Mouse (Mus musculus): ENCODE data around the gene Dazl. TPM values are rescaled to one million over a fixed set of nuclear protein-coding genes. Genes with fewer than 3 reads are reported as not detected.
"Not testable (repeated sequence)": the region's sequence is repeated elsewhere in the genome, so short reads cannot be mapped to it uniquely, and the experiment has no call there.

Gene Dazl
- polyA plus RNA-seq, 1 experiment = 53.1 TPM

DNA sequence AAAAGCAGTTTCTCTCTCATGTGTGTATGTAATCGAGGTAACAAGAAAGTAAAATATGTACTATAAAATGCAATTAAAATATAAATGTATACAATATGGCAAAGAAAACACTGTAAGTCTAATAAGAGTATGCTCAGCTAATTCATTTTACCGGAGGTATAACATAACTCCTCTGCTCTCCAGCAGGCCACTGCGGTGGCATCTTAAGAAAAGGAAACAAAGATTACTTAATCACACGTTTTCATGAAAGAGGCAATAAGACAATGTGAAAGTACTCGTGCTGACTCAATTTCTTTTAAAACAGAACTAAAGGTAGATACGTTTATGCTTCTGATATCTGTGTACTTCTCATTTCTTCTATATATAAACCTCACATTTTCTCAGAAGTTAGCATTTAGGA is 8.6 kb downstream of the Dazl start:
- no peaks in the 10 kb centered on the region for H3K27me3 ChIP-seq (ENCODE audit: control insufficient read depth, insufficient read depth, low read length)
- no peaks in the 10 kb centered on the region; the same call in 1 of the 2 replicates for H3K36me3 ChIP-seq (ENCODE audit: control insufficient read depth, insufficient read depth, low read length)
- no peaks in the 10 kb centered on the region for H3K4me1 ChIP-seq (ENCODE audit: control insufficient read depth, insufficient read depth, low read length)
- H3K4me3 ChIP-seq (ENCODE audit: control insufficient read depth, low read depth, low read length) = no peak overlapping the region
- no peak for TF ChIP-seq CTCF (IDR thresholded peaks at IDR 0.05; ENCODE audit: control insufficient read depth, insufficient read depth, insufficient replicate concordance, low read depth, low read length)
- TF ChIP-seq POLR2A (IDR thresholded peaks at IDR 0.05; ENCODE audit: control insufficient read depth, low read depth, low read length) = no peak
- no peak overlapping the region for H3K27ac ChIP-seq (ENCODE audit: control insufficient read depth, insufficient read depth, low read depth, low read length)

DNA sequence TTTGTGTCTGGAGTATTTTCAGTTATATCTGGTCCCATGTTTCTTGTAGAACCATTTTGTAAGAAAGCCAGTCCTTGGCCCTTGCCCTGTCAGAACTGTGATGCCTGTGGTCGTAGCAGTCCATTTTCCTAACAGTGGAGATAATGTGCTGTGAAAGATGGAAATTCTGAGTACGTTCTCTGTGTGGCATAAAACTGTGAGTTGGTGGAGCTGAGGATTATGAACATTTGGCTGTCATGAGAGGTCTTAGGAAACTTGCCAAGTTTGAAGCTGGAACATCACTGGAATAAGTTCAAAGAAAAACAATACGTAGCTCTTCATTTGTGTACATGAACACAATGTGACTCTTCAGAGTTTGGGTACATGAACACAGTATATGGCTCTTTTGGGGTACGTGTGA is 31.8 kb downstream of the Dazl start:
- not testable (repeated sequence) for H3K27me3 ChIP-seq (ENCODE audit: control insufficient read depth, insufficient read depth, low read length); H3K27ac ChIP-seq (ENCODE audit: control insufficient read depth, insufficient read depth, low read depth, low read length); H3K4me3 ChIP-seq (ENCODE audit: control insufficient read depth, low read depth, low read length); H3K4me1 ChIP-seq (ENCODE audit: control insufficient read depth, insufficient read depth, low read length); H3K36me3 ChIP-seq (ENCODE audit: control insufficient read depth, insufficient read depth, low read length)

DNA sequence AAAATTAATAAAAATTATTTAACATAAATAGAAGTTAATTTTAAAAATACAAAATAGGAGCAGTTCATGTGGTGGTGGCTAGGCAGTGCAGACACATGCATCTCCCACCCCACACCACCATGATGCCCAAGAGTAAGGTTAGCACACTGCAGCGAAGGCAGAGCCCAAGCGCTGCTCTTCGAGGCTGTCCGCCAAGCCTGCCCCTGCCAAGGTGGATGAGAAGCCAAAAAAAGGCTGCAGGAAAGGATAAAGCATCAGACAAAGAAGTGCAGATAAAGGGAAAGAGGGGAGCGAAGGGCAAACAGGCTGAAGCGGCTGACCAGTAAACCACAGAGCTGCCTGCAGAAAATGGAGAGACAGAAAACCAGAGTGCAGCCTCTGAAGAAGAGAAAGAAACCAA is 32.6 kb downstream of the Dazl start:
- Histone ChIP-seq H3K4me3 (ENCODE audit: control insufficient read depth, low read depth, low read length) (no peak overlapping the region), H3K27me3 (ENCODE audit: control insufficient read depth, insufficient read depth, low read length) (no peaks in the 10 kb centered on the region), H3K27ac (ENCODE audit: control insufficient read depth, insufficient read depth, low read depth, low read length) (no peak overlapping the region), H3K36me3 (ENCODE audit: control insufficient read depth, insufficient read depth, low read length) (no peaks in the 10 kb centered on the region), H3K4me1 (ENCODE audit: control insufficient read depth, insufficient read depth, low read length) (no peaks in the 10 kb centered on the region)
- TF ChIP-seq CTCF (IDR thresholded peaks at IDR 0.05; ENCODE audit: control insufficient read depth, insufficient read depth, insufficient replicate concordance, low read depth, low read length) (no peak), POLR2A (IDR thresholded peaks at IDR 0.05; ENCODE audit: control insufficient read depth, low read depth, low read length) (no peak)

DNA sequence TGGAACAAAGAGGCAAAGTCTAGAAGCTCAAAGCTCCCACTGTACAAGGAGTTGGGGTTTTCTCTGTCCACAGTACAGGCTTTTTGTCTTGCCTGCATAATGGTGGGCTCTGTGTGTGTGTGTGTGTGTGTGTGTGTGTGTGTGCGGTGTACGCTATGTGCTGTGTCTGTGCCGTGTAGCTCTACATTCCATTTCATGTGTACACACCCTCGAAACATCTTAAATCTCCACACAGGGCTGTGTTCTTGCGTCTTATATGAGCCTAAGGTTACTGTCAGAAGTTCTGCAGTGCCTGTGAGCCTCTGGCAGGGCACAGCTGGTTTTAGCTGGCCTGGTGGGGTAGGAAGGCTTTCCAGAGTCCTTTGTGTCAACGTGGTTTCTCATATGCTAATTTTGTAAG is 46.8 kb downstream of the Dazl start:
- Histone ChIP-seq H3K27ac (ENCODE audit: control insufficient read depth, insufficient read depth, low read depth, low read length) (no peak overlapping the region), H3K36me3 (ENCODE audit: control insufficient read depth, insufficient read depth, low read length) (no peaks in the 10 kb centered on the region; the same call in 1 of the 2 replicates), H3K27me3 (ENCODE audit: control insufficient read depth, insufficient read depth, low read length) (no peaks in the 10 kb centered on the region), H3K4me3 (ENCODE audit: control insufficient read depth, low read depth, low read length) (no peak overlapping the region), H3K4me1 (ENCODE audit: control insufficient read depth, insufficient read depth, low read length) (peaks cover 10% of the 10 kb centered on the region)
- TF ChIP-seq POLR2A (IDR thresholded peaks at IDR 0.05; ENCODE audit: control insufficient read depth, low read depth, low read length) = no peak
- TF ChIP-seq CTCF (IDR thresholded peaks at IDR 0.05; ENCODE audit: control insufficient read depth, insufficient read depth, insufficient replicate concordance, low read depth, low read length) = no peak

DNA sequence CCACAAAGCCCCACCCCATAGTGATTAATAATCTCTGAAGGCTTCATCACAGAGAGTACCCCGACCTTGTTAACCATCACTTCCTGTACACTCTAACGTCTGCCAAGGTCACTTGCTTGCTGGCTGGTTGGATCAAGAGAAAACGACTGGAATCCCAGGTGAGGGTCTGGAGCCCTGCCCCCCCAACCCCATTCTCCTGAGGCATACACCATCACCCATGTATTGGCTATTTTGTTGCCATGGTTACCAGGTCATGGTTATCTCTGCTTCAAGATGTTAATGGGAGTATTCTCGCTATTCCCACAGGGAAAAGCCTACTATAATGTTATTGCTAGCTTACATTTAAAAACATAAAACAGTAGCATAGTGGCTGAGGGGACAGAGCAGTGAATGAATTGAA is 48.8 kb downstream of the Dazl start:
- Histone ChIP-seq H3K4me1 (ENCODE audit: control insufficient read depth, insufficient read depth, low read length) (peaks cover 13% of the 10 kb centered on the region), H3K27me3 (ENCODE audit: control insufficient read depth, insufficient read depth, low read length) (no peaks in the 10 kb centered on the region), H3K4me3 (ENCODE audit: control insufficient read depth, low read depth, low read length) (peak overlapping the region; percentile 66), H3K36me3 (ENCODE audit: control insufficient read depth, insufficient read depth, low read length) (peaks cover 1% of the 10 kb centered on the region; the same call in 1 of the 2 replicates), H3K27ac (ENCODE audit: control insufficient read depth, insufficient read depth, low read depth, low read length) (no peak overlapping the region)
- TF ChIP-seq CTCF (IDR thresholded peaks at IDR 0.05; ENCODE audit: control insufficient read depth, insufficient read depth, insufficient replicate concordance, low read depth, low read length) (no peak), POLR2A (IDR thresholded peaks at IDR 0.05; ENCODE audit: control insufficient read depth, low read depth, low read length) (no peak)

DNA sequence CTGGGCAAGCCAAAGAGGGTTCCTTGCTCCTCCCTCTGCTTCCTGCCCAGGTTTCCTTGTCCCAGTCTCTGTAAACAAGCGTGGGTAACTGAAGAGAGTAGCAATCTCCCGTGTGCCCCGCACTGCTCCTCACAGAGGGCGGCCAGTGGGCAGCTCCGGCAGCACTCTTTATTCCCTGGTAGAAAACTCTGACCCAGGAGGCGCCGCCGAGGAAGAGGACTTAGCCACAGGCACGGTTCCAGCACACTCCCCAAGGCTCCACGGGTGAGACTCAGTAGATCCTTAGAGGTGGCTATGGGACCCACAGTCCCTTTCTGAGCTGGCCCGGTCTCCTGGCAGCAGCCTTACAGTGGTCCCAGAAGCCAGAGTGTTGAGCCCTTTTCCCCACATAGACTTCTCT is 50.1 kb downstream of the Dazl start:
- Histone ChIP-seq H3K36me3 (ENCODE audit: control insufficient read depth, insufficient read depth, low read length) (peaks cover 1% of the 10 kb centered on the region; the same call in 1 of the 2 replicates), H3K4me1 (ENCODE audit: control insufficient read depth, insufficient read depth, low read length) (peaks cover 15% of the 10 kb centered on the region), H3K27ac (ENCODE audit: control insufficient read depth, insufficient read depth, low read depth, low read length) (no peak overlapping the region), H3K4me3 (ENCODE audit: control insufficient read depth, low read depth, low read length) (peak overlapping the region; percentile 66), H3K27me3 (ENCODE audit: control insufficient read depth, insufficient read depth, low read length) (no peaks in the 10 kb centered on the region)
- TF ChIP-seq POLR2A (IDR thresholded peaks at IDR 0.05; ENCODE audit: control insufficient read depth, low read depth, low read length) (no peak), CTCF (IDR thresholded peaks at IDR 0.05; ENCODE audit: control insufficient read depth, insufficient read depth, insufficient replicate concordance, low read depth, low read length) (no peak)

DNA sequence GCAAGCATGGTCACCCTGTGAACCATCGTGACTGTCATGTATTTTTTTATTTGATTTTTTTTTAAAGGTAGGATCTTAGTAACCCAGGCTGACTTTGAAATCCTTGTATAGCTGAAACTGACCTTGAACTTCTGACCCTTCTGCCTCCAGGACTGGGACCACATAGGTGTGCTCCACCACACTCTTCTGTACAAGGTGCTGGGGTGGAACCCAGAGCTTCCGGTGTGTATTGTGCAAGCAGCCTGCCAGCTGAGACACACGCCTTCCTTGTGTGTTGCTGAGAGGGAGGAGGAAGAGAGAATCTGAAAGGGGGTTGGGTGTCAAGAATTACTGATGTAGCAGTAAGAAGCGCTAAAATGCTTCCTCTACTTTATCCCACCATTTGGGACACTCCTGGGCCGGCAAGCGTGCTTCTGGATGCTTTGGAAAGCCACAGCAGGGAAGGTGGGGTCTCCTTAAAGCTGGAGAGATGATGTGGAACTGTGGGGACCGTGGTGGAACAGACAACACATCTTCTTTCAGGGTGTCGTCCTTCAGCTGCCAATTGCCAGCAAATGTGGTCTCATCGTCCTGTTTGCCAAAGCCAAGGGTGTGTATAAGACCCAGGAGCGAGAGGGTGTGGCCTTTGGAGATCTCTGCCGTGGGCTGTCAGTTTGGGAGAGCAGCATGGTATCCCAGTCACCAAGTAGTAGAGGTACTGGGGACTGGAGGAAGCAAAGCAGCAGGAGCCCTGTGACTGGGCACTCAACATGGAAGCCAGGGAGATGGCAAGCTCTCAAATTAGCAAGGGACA is 55.4 kb downstream of the Dazl start:
- H3K27ac ChIP-seq (ENCODE audit: control insufficient read depth, insufficient read depth, low read depth, low read length) = peak overlapping the region; percentile 98
- no peaks in the 10 kb centered on the region for H3K27me3 ChIP-seq (ENCODE audit: control insufficient read depth, insufficient read depth, low read length)
- TF ChIP-seq CTCF (IDR thresholded peaks at IDR 0.05; ENCODE audit: control insufficient read depth, insufficient read depth, insufficient replicate concordance, low read depth, low read length) (no peak), POLR2A (IDR thresholded peaks at IDR 0.05; ENCODE audit: control insufficient read depth, low read depth, low read length) (no peak)
- peak overlapping the region; percentile 75 for H3K4me3 ChIP-seq (ENCODE audit: control insufficient read depth, low read depth, low read length)
- H3K36me3 ChIP-seq (ENCODE audit: control insufficient read depth, insufficient read depth, low read length) = peaks cover 1% of the 10 kb centered on the region; the same call in 1 of the 2 replicates
- peaks cover 22% of the 10 kb centered on the region for H3K4me1 ChIP-seq (ENCODE audit: control insufficient read depth, insufficient read depth, low read length)
